Mouse (Mus musculus) CH12.LX (cell line): ENCODE data around the gene Galnt4. TPM values are rescaled to one million over a fixed set of nuclear protein-coding genes. Genes with fewer than 3 reads are reported as not detected.

Source experiments
- DNase-seq: peaks from one replicate; pipeline ENCODE4 v3.0.0-alpha.2; 2013; ENCODE audit errors: extremely low read depth
- H3K27ac ChIP-seq: 2 replicates; pipeline ENCODE4 v1.5.1; 2012; ENCODE audit warnings: low read depth, mild to moderate bottlenecking, control low read depth, moderate library complexity; ENCODE audit not compliant: insufficient read depth
- H3K27me3 ChIP-seq: replicated peaks from 2 replicates; pipeline ENCODE3; 2012; ENCODE audit warnings: inconsistent platforms
- H3K36me3 ChIP-seq, 2 experiments: replicated peaks in 1 of 2; 2 replicates each; pipeline versions ENCODE3 to v1.6.1; 2012; ENCODE audit warnings: inconsistent platforms in 1 of 2, low read length in 1 of 2, mild to moderate bottlenecking in 1 of 2, mixed read lengths in 1 of 2, moderate library complexity in 1 of 2; ENCODE audit not compliant: control insufficient read depth in 1 of 2, insufficient read depth in 1 of 2
- H3K4me1 ChIP-seq, 2 experiments: 2 replicates each; pipeline ENCODE4 v1.6.1; 2012; ENCODE audit warnings: inconsistent platforms in 1 of 2, moderate library complexity in 1 of 2; ENCODE audit not compliant: insufficient read depth in 2 of 2, control insufficient read depth in 1 of 2
- H3K4me2 ChIP-seq: 2 replicates; pipeline ENCODE4 v1.6.1; 2012; ENCODE audit warnings: low read depth, mild to moderate bottlenecking, control low read depth; ENCODE audit not compliant: poor library complexity, insufficient read depth, severe bottlenecking
- H3K4me3 ChIP-seq, 3 experiments: fragments of 150-350 bp in 1 of 3; sonication (generic) in 1 of 3; replicated peaks in 1 of 3; 2 replicates each; pipeline versions ENCODE3 to v1.5.1; 2011 to 2012; ENCODE audit warnings: low read depth in 2 of 3, low read length in 2 of 3, mild to moderate bottlenecking in 2 of 3, moderate library complexity in 2 of 3, control low read depth in 1 of 3, improper control_type of control experiment in 1 of 3, inconsistent platforms in 1 of 3, mixed read lengths in 1 of 3; ENCODE audit not compliant: poor library complexity in 1 of 3
- H3K79me2 ChIP-seq: replicated peaks from 2 replicates; pipeline ENCODE4 v1.6.1; 2012; ENCODE audit warnings: mild to moderate bottlenecking, moderate library complexity; ENCODE audit not compliant: control insufficient read depth, poor library complexity, insufficient read depth, severe bottlenecking; ENCODE audit errors: extremely low read depth
- H3K9ac ChIP-seq: 2 replicates; pipeline ENCODE4 v1.6.1; 2012; ENCODE audit warnings: low read depth, mild to moderate bottlenecking, control low read depth, moderate library complexity; ENCODE audit not compliant: insufficient read depth
- H3K9me3 ChIP-seq: replicated peaks from 2 replicates; pipeline ENCODE3; 2012; ENCODE audit warnings: low read length, inconsistent platforms, mixed read lengths
- CHD1 ChIP-seq: IDR thresholded peaks from 2 replicates; pipeline ENCODE4 v1.6.1; 2012; ENCODE audit warnings: low read depth, low read length, improper control_type of control experiment, inconsistent platforms
- CHD2 ChIP-seq: IDR thresholded peaks from 2 replicates; pipeline ENCODE4 v1.6.1; 2011; ENCODE audit warnings: low read length, improper control_type of control experiment
- EP300 ChIP-seq: IDR thresholded peaks from 2 replicates; pipeline ENCODE4 v1.6.1; 2011; ENCODE audit warnings: low read length, improper control_type of control experiment
- HCFC1 ChIP-seq: IDR thresholded peaks from 2 replicates; pipeline ENCODE4 v1.6.1; 2012; ENCODE audit warnings: low read depth, mild to moderate bottlenecking, inconsistent platforms, low read length, improper control_type of control experiment
- JUN ChIP-seq: IDR thresholded peaks from 2 replicates; pipeline ENCODE4 v1.6.1; 2011; ENCODE audit warnings: low read depth, mild to moderate bottlenecking, low read length, improper control_type of control experiment, moderate library complexity; ENCODE audit not compliant: insufficient read depth
- PAX5 ChIP-seq: IDR thresholded peaks from 2 replicates; pipeline ENCODE4 v1.6.1; 2012; ENCODE audit warnings: low read length, inconsistent platforms, mixed read lengths
- SMC3 ChIP-seq: IDR thresholded peaks from 2 replicates; pipeline ENCODE4 v1.6.1; 2011; ENCODE audit warnings: low read depth, low read length, improper control_type of control experiment
- TBP ChIP-seq: conservative IDR thresholded peaks from 2 replicates; pipeline ENCODE4 v1.6.1; 2011; ENCODE audit warnings: low read depth, low read length, improper control_type of control experiment
- USF2 ChIP-seq: conservative IDR thresholded peaks from 2 replicates; pipeline ENCODE4 v1.6.1; 2011; ENCODE audit warnings: low read depth, low read length, improper control_type of control experiment
- ZNF384 ChIP-seq: IDR thresholded peaks from 2 replicates; pipeline ENCODE4 v1.6.1; 2012; ENCODE audit warnings: low read depth, low read length, improper control_type of control experiment, inconsistent platforms
- dilution Hi-C: fragments of 300-500 bp; cut with MboI; formaldehyde crosslinking; loops from 2 replicates; pipeline ENCODE4 v1.14.3; 2020; ENCODE audit warnings: low sequenced_read_pairs; ENCODE audit not compliant: extremely low pct_unique_long_range_greater_than_20kb, extremely low pct_ligation_motif_present
- in situ Hi-C: fragments of 300-500 bp; cut with MboI; formaldehyde crosslinking; loops from 3 replicates; pipeline ENCODE4 v1.14.3; 2019; ENCODE audit warnings: low sequenced_read_pairs, low pct_ligation_motif_present, low pct_unique_long_range_greater_than_20kb, mixed read lengths
- polyA plus RNA-seq: library from polyadenylated mRNA; unstranded; fragments of >175 nt; gene quantifications from 2 replicates; pipeline ENCODE4 v1.2.1, GENCODE M21; 2012; ENCODE audit warnings: low read depth; ENCODE audit not compliant: insufficient read length
- total RNA-seq, 2 experiments: library from RNA; depleted of rRNA; stranded (reverse); fragments of 300-350 nt in 1 of 2; fragments of >200 nt in 1 of 2; gene quantifications; 2 replicates each; pipeline ENCODE4 v1.2.3; 2012 to 2014

Galnt4 gene
- total and polyA plus RNA-seq, 3 experiments: 4.4 to 4.7 (median 4.6) TPM

DNA sequence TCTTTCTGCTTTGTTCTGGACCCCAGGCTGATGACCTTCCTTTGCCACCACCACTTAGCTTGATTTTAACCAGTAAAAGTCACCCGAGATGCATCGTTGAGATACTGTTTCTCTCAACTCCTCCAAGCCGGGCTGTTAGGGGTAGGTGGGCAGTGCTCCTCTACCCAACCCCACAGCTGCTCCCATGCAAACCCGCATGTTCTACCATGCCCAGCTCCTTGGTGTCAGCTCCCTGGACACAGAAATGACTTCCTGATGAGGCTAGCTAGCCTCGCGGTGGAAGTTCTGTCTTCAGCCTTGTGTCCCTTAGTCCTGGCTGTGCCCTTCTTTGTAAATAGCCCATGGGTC lies 22.7 kb upstream of the Galnt4 start:
- Histone ChIP-seq H3K4me1 (peaks cover 10 to 40% of the 10 kb centered on the region in 2 experiments; a peak in 3 of 4 replicates), H3K4me3 (no peak overlapping the region), H3K36me3 (peaks cover 0 to 1% of the 10 kb centered on the region in 2 experiments), H3K79me2 (no peaks in the 10 kb centered on the region), H3K27me3 (no peaks in the 10 kb centered on the region), H3K9me3 (peaks cover 3% of the 10 kb centered on the region), H3K9ac (no peak overlapping the region), H3K27ac (no peak overlapping the region), H3K4me2 (no peak overlapping the region)
- in situ Hi-C loops (loop anchor here (25.0 kb wide), 3 partner anchors 173 to 598 kb away; partner anchors contain the start of gene Atp2b1), dilution Hi-C loops (no loop called here)
- TF ChIP-seq EP300 (no peak), TBP (no peak), CHD2 (no peak), SMC3 (no peak), JUN (no peak), HCFC1 (no peak), PAX5 (no peak)
- DNase-seq: no peak

DNA sequence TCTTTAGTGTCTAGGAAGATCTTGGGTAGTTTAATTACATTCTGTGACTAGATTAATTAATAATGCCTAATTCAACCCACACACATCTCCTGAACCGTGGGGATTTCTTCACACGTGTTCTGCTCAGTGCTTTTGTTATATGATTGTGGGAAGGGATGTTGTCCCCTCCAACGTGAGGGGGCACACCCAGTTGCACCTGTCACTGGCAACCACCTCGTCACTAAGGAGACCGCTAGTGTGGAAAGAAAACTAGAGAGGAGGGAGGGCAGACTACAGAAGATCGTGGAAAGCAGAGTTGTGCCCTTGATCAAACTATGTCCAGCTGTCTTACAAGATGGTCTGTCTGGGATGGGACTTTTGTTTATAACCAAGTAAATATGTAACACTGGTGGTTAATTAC lies 21.9 kb upstream of the Galnt4 start:
- TF ChIP-seq JUN: no peak

DNA sequence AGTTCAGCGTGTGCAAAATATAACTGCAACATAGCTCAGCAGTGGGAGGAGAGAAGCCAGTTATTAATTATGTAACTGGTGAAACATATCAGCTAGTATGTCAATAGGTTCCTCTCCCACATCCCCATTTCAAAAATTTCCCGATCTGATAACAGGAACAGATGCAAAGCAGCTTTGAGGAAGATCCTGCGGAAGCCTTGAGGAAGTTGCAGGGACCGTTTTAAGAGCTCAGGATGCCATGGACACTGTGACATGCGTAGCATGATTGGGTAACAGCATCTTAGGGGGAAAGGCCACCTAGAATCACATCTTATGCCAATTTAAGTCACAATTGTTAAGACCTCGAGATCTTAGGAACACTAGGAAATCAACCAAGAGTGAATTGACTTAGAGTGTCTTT lies 18.1 kb upstream of the Galnt4 start:
- no peaks in the 10 kb centered on the region for H3K27me3 ChIP-seq
- H3K9me3 ChIP-seq: peaks cover 3% of the 10 kb centered on the region
- H3K27ac ChIP-seq: no peak overlapping the region
- H3K9ac ChIP-seq: no peak overlapping the region
- H3K36me3 ChIP-seq: no peaks in the 10 kb centered on the region
- in situ Hi-C loops: loop anchor here (25.0 kb wide), 3 partner anchors 178 to 603 kb away; partner anchors contain the start of gene Atp2b1
- dilution Hi-C loops: no loop called here
- peaks cover 8 to 16% of the 10 kb centered on the region in 2 experiments; a peak in 3 of 4 replicates for H3K4me1 ChIP-seq
- no peak overlapping the region for H3K4me2 ChIP-seq
- no peak for DNase-seq
- no peak overlapping the region for H3K4me3 ChIP-seq
- H3K79me2 ChIP-seq: no peaks in the 10 kb centered on the region
- TF ChIP-seq ZNF384 (no peak), USF2 (no peak), CHD1 (no peak)

More for the DNA sequence above, 21.9 kb upstream of the Galnt4 start:
- peaks cover 3% of the 10 kb centered on the region for H3K9me3 ChIP-seq
- H3K4me3 ChIP-seq: no peak overlapping the region
- DNase-seq: no peak
- in situ Hi-C loops (loop anchor here (25.0 kb wide), 3 partner anchors 174 to 599 kb away; partner anchors contain the start of gene Atp2b1), dilution Hi-C loops (no loop called here)
- H3K27ac ChIP-seq: no peak overlapping the region
- no peak overlapping the region for H3K4me2 ChIP-seq
- H3K9ac ChIP-seq: no peak overlapping the region
- H3K36me3 ChIP-seq: peaks cover 0 to 1% of the 10 kb centered on the region in 2 experiments
- no peaks in the 10 kb centered on the region for H3K79me2 ChIP-seq
- no peaks in the 10 kb centered on the region for H3K27me3 ChIP-seq
- H3K4me1 ChIP-seq: peaks cover 3 to 32% of the 10 kb centered on the region in 2 experiments; a peak in 3 of 4 replicates
